Mouse (Mus musculus) cortical plate, adult 2 months (tissue): ENCODE results near the gene Arg2.

Experiments
- CTCF ChIP-seq: fragments of 200-500 bp; IDR thresholded peaks from 2 replicates; pipeline ENCODE4 v1.5.1; 2011; ENCODE audit warnings: mild to moderate bottlenecking, control low read depth, low read length; ENCODE audit not compliant: insufficient read depth; ENCODE audit errors: extremely low read depth
- POLR2A ChIP-seq: fragments of 200-500 bp; IDR thresholded peaks from 2 replicates; pipeline ENCODE4 v1.6.1; 2011; ENCODE audit warnings: mild to moderate bottlenecking, low read length, control low read depth; ENCODE audit not compliant: insufficient read depth; ENCODE audit errors: extremely low read depth

GRCm38 (mm10) chr12:79089182-79089812 lies 41.3 kb upstream of the Arg2 start, which contains the start of gene Pigh:
- TF ChIP-seq POLR2A (peak; percentile 73; the same call in 1 of the 2 replicates), CTCF (no peak)
